Mouse (Mus musculus) C2C12 (cell line): Measurements from ENCODE around the gene Cmss1. TPM values are rescaled to one million over a fixed set of nuclear protein-coding genes. Genes with fewer than 3 reads are reported as not detected.

Source experiments
- H3K27me3 ChIP-seq: one replicate; pipeline ENCODE4 v1.6.1; 2011; ENCODE audit not compliant: control insufficient read depth, insufficient read depth, insufficient read length
- H3K36me3 ChIP-seq: one replicate; pipeline ENCODE4 v1.6.1; 2011; ENCODE audit not compliant: control insufficient read depth, insufficient read depth
- H3K4me3 ChIP-seq: one replicate; pipeline ENCODE4 v1.5.1; 2011; ENCODE audit warnings: mild to moderate bottlenecking, control low read depth; ENCODE audit not compliant: poor library complexity, insufficient read depth, severe bottlenecking
- H3K79me2 ChIP-seq: one replicate; pipeline ENCODE4 v1.6.1; 2011; ENCODE audit not compliant: control insufficient read depth, insufficient read depth
- H3K79me3 ChIP-seq: one replicate; pipeline ENCODE4 v1.6.1; 2011; ENCODE audit warnings: low read depth, control low read depth
- H3ac ChIP-seq: one replicate; pipeline ENCODE3; 2011; ENCODE audit warnings: low read depth; ENCODE audit not compliant: control insufficient read depth, insufficient read length
- CEBPB ChIP-seq: IDR thresholded peaks from one replicate; pipeline ENCODE4 v1.6.1; 2011; ENCODE audit warnings: low read depth, mild to moderate bottlenecking, control low read depth, moderate library complexity
- CTCF ChIP-seq: IDR thresholded peaks from one replicate; pipeline ENCODE4 v1.5.1; 2011; ENCODE audit not compliant: control insufficient read depth, insufficient read depth, insufficient read length
- FOSL1 ChIP-seq: IDR thresholded peaks from one replicate; pipeline ENCODE4 v1.8.0; 2011; ENCODE audit warnings: mild to moderate bottlenecking, low read length; ENCODE audit not compliant: poor library complexity, insufficient read depth, severe bottlenecking
- MAX ChIP-seq: IDR thresholded peaks from one replicate; pipeline ENCODE4 v1.6.1; 2011; ENCODE audit warnings: mild to moderate bottlenecking, control low read depth
- MYOD1 ChIP-seq: IDR thresholded peaks from one replicate; pipeline ENCODE4 v1.6.1; 2011; ENCODE audit warnings: low read depth; ENCODE audit not compliant: control insufficient read depth, insufficient read length
- MYOG ChIP-seq: IDR thresholded peaks from one replicate; pipeline ENCODE4 v1.6.1; 2011; ENCODE audit not compliant: control insufficient read depth, insufficient read length; ENCODE audit errors: extremely low read depth
- USF1 ChIP-seq: IDR thresholded peaks from one replicate; pipeline ENCODE4 v1.6.1; 2011; ENCODE audit warnings: low read depth, mild to moderate bottlenecking, control low read depth, moderate library complexity
- polyA plus RNA-seq: library from polyadenylated mRNA; unstranded; fragments of >200 nt; fragmentation: generic; extraction: Trizol; gene quantifications from one replicate; pipeline ENCODE4 v1.2.1, GENCODE M21; 2012; ENCODE audit warnings: missing spikeins

The Cmss1 gene
- polyA plus RNA-seq, 1 experiment, result 37.5 TPM

- Histone ChIP-seq H3K79me2 (no peaks in the 10 kb centered on the region), H3K27me3 (no peaks in the 10 kb centered on the region), H3ac (no peak overlapping the region), H3K79me3 (no peaks in the 10 kb centered on the region), H3K4me3 (no peak overlapping the region), H3K36me3 (no peaks in the 10 kb centered on the region)
- TF ChIP-seq FOSL1 (no peak), MYOD1 (no peak), CEBPB (no peak), MAX (no peak), CTCF (no peak), USF1 (no peak), MYOG (no peak)
Measured at GRCm38 (mm10) chr16:57506133-57506532, 100.5 kb downstream of the Cmss1 start.

- H3K79me2 ChIP-seq, result no peaks in the 10 kb centered on the region
- no peak overlapping the region for H3ac ChIP-seq
- no peaks in the 10 kb centered on the region for H3K36me3 ChIP-seq
- H3K79me3 ChIP-seq, result no peaks in the 10 kb centered on the region
- H3K27me3 ChIP-seq, result no peaks in the 10 kb centered on the region
- TF ChIP-seq USF1 (no peak), MYOG (no peak), CTCF (no peak), FOSL1 (no peak), MYOD1 (no peak), CEBPB (no peak), MAX (no peak)
- no peak overlapping the region for H3K4me3 ChIP-seq
Measured at GRCm38 (mm10) chr16:57504728-57505127, 101.9 kb downstream of the Cmss1 start.

GRCm38 (mm10) chr16:57502761-57503160, 103.9 kb downstream of the Cmss1 start:
- no peak for TF ChIP-seq CTCF
- no peak for TF ChIP-seq MYOG
- TF ChIP-seq MAX, result no peak
- no peak for TF ChIP-seq MYOD1
- TF ChIP-seq CEBPB, result no peak
- no peak for TF ChIP-seq FOSL1
- no peak for TF ChIP-seq USF1
- Histone ChIP-seq H3K27me3 (no peaks in the 10 kb centered on the region), H3K79me3 (no peaks in the 10 kb centered on the region), H3K79me2 (no peaks in the 10 kb centered on the region), H3ac (no peak overlapping the region), H3K4me3 (no peak overlapping the region), H3K36me3 (no peaks in the 10 kb centered on the region)

GRCm38 (mm10) chr16:57502230-57502629, 104.4 kb downstream of the Cmss1 start:
- no peaks in the 10 kb centered on the region for H3K79me3 ChIP-seq
- TF ChIP-seq MYOD1 (no peak), FOSL1 (no peak), USF1 (no peak), MYOG (no peak), MAX (no peak), CEBPB (no peak), CTCF (no peak)
- H3K27me3 ChIP-seq, result no peaks in the 10 kb centered on the region
- no peak overlapping the region for H3K4me3 ChIP-seq
- no peak overlapping the region for H3ac ChIP-seq
- H3K79me2 ChIP-seq, result no peaks in the 10 kb centered on the region
- H3K36me3 ChIP-seq, result no peaks in the 10 kb centered on the region

DNA sequence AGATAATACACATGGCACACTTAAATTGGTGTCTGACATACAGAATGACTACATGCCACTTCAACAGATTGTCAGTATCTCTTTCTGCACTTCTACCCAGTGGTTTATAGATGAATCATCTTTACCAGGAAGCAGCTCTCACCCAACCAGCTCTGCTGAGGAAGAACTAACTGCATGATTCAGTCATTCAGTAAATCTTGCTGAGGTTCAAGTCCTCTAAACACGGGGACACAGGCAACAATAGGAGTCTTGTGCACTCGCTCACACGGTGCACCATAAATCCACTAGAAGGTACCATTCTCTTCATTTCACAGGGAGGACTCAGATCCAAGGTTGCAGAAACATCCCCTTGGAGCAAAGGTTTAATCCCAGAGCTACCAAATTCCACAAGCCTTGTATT, 105.8 kb downstream of the Cmss1 start:
- Histone ChIP-seq H3K4me3 (no peak overlapping the region), H3K79me2 (no peaks in the 10 kb centered on the region), H3K27me3 (no peaks in the 10 kb centered on the region), H3K79me3 (no peaks in the 10 kb centered on the region), H3K36me3 (no peaks in the 10 kb centered on the region), H3ac (no peak overlapping the region)
- TF ChIP-seq CTCF (no peak), CEBPB (no peak), USF1 (no peak), MYOG (no peak), FOSL1 (no peak), MYOD1 (no peak), MAX (no peak)

- Histone ChIP-seq H3K36me3 (no peaks in the 10 kb centered on the region), H3K27me3 (no peaks in the 10 kb centered on the region), H3ac (no peak overlapping the region), H3K79me2 (no peaks in the 10 kb centered on the region), H3K4me3 (no peak overlapping the region), H3K79me3 (no peaks in the 10 kb centered on the region)
- TF ChIP-seq MYOG (no peak), MYOD1 (no peak), CEBPB (no peak), USF1 (no peak), FOSL1 (no peak), MAX (no peak), CTCF (no peak)
Measured at GRCm38 (mm10) chr16:57496437-57497173, 110.1 kb downstream of the Cmss1 start.
